Mouse (Mus musculus) granulocyte monocyte progenitor cell, adult 5-6 weeks (primary cell): ENCODE data around the gene Rel. TPM values are rescaled to one million over a fixed set of nuclear protein-coding genes. Genes with fewer than 3 reads are reported as not detected.
A peak's percentile ranks its signal among the peaks of the same experiment; 100 is the strongest.

Source experiments
- ATAC-seq: replicated peaks from 2 replicates; pipeline ENCODE4 v1.8.0; 2016; ENCODE audit warnings: mild to moderate bottlenecking, moderate TSS enrichment, inconsistent platforms; ENCODE audit not compliant: poor library complexity, severe bottlenecking
- total RNA-seq, 2 experiments: library from RNA; stranded (forward) in 1 of 2; stranded (reverse) in 1 of 2; fragments of 200-712, 200-1000 nt in 1 of 2; fragments of >200 nt in 1 of 2; fragmentation: Nextera tagmentation in 1 of 2; gene quantifications; 2 replicates each; pipeline ENCODE4 v1.2.3; 2014 to 2017

Rel gene
- total RNA-seq, 2 experiments from 2014 or later = 10.0 to 18.5 TPM

DNA sequence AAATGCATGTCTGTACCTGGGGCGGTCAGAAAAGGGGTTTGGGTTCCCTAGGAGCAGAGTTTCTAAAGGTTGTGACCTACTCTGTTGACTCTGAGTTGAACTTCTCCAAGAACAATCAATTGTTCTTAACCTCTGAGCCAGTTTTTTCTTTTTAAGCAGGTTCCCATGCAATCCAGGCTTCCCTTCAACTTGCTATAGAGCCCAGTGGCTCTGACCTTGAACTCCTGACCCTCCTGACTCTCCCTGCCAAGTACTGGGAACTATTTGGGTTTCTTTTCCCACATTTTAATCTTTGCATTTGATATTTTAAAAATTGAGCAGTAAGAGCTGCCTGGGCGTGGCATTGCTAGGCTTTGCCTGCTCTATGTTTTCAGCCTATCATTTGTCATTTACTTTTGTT is 77.5 kb downstream of the Rel start:
- no peak for ATAC-seq

DNA sequence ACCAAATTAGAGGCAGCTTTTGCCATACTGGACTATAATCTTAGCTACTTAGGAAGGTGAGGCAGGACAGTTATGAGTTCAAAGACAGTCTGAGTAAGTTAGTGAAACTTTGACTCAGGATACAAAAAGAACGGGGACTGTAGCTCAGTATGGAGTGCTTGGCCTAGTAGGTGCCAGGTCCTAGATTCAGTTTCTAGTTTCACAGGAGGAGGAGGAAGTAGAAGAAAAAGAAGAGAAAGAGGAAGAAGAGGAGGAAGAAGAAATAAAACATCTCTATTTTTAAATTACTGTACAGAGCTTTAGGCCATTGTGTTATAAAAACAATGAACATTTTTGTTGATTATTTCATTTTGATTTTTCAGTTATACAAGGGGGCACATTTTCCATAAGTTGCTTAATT is 82.7 kb downstream of the Rel start:
- ATAC-seq = peak; percentile 78

Other genes with a start within 250 kb of the Rel start
- gene 1700093K21Rik, start 249.8 kb downstream of the Rel start, total RNA-seq (2014; fragmentation: Nextera tagmentation) = not detected in 2 replicates
- not detected in 2 replicates for gene 1700093K21Rik, start 249.8 kb downstream of the Rel start, total RNA-seq (2017)
- 19.7 and 21.2 TPM in 2 replicates for gene 0610010F05Rik, start 137.3 kb downstream of the Rel start, total RNA-seq (2014; fragmentation: Nextera tagmentation)
- 31.8 and 32.7 TPM in 2 replicates for gene 0610010F05Rik, start 137.3 kb downstream of the Rel start, total RNA-seq (2017)
- gene Pus10, start 105.3 kb downstream of the Rel start, total RNA-seq (2014; fragmentation: Nextera tagmentation) = 34.6 and 48.5 TPM in 2 replicates
- gene Pus10, start 105.3 kb downstream of the Rel start, total RNA-seq (2017) = 69.1 and 69.6 TPM in 2 replicates
- 11.2 and 18.0 TPM in 2 replicates for gene Pex13, start 105.0 kb downstream of the Rel start, total RNA-seq (2014; fragmentation: Nextera tagmentation)
- gene Pex13, start 105.0 kb downstream of the Rel start, total RNA-seq (2017) = 17.0 and 38.1 TPM in 2 replicates
- gene Papolg, start 124.3 kb upstream of the Rel start, total RNA-seq (2014; fragmentation: Nextera tagmentation) = 14.9 and 15.6 TPM in 2 replicates
- 15.5 and 15.8 TPM in 2 replicates for gene Papolg, start 124.3 kb upstream of the Rel start, total RNA-seq (2017)